Mouse (Mus musculus) hindbrain, embryonic 14.5 days (tissue): Measurements from ENCODE around the gene Ccdc170. TPM values are rescaled to one million over a fixed set of nuclear protein-coding genes. Genes with fewer than 3 reads are reported as not detected.

Experiments
- ATAC-seq: fragments of 200-750 bp; cut with Nextera tagmentation; 2 replicates; pipeline ENCODE4 v1.8.0; 2017; ENCODE audit warnings: moderate number of reproducible peaks, mild to moderate bottlenecking, moderate TSS enrichment, moderate library complexity; ENCODE audit not compliant: low FRiP score
- DNase-seq: peaks from one replicate; pipeline ENCODE4 v3.0.0-alpha.2; 2015; ENCODE audit warnings: low spot score
- H3K27ac ChIP-seq: fragments of 300-500 bp; sonication (generic); 2 replicates; pipeline ENCODE4 v1.5.1; 2014; ENCODE audit warnings: mild to moderate bottlenecking, moderate library complexity
- H3K27me3 ChIP-seq: fragments of 300-500 bp; sonication (generic); 2 replicates; pipeline ENCODE4 v1.6.1; 2014; ENCODE audit warnings: mild to moderate bottlenecking, low read length, mixed read lengths; ENCODE audit not compliant: control insufficient read depth, insufficient read depth
- H3K36me3 ChIP-seq: fragments of 300-500 bp; sonication (generic); replicated peaks from 2 replicates; pipeline ENCODE4 v1.6.1; 2014; ENCODE audit not compliant: control insufficient read depth, insufficient read depth
- H3K4me1 ChIP-seq: fragments of 300-500 bp; sonication (generic); replicated peaks from 2 replicates; pipeline ENCODE4 v1.6.1; 2014; ENCODE audit warnings: antibody characterized with exemption, low read length, mixed read lengths; ENCODE audit not compliant: control insufficient read depth, insufficient read depth
- H3K4me2 ChIP-seq: fragments of 300-500 bp; sonication (generic); replicated peaks from 2 replicates; pipeline ENCODE4 v1.6.1; 2014; ENCODE audit warnings: mild to moderate bottlenecking, moderate library complexity
- H3K4me3 ChIP-seq: fragments of 300-500 bp; sonication (generic); replicated peaks from 2 replicates; pipeline ENCODE4 v1.5.1; 2014; ENCODE audit warnings: mild to moderate bottlenecking, low read length
- H3K9ac ChIP-seq: fragments of 300-500 bp; sonication (generic); 2 replicates; pipeline ENCODE4 v1.6.1; 2014
- H3K9me3 ChIP-seq: fragments of 300-500 bp; sonication (generic); 2 replicates; pipeline ENCODE4 v1.6.1; 2016; ENCODE audit warnings: low read length; ENCODE audit not compliant: control insufficient read depth
- WGBS: fragments of 180-500 bp; shearing (Covaris S2); extraction: QIAGEN DNeasy Blood & Tissue Kit; methylation state at CpG from one replicate; pipeline ENCODE4 v1.1.7; 2014; 5-methylcytosine and 5-hydroxymethylcytosine counted together
- polyA plus RNA-seq: library from polyadenylated mRNA; unstranded; fragments of >200 nt; fragmentation: Nextera tagmentation; extraction: Ambion mirVana; gene quantifications from 2 replicates; pipeline ENCODE4 v1.2.1, GENCODE M21; 2014

The Ccdc170 gene
- polyA plus RNA-seq, 1 experiment from 2014 or later = 0.70 TPM

DNA sequence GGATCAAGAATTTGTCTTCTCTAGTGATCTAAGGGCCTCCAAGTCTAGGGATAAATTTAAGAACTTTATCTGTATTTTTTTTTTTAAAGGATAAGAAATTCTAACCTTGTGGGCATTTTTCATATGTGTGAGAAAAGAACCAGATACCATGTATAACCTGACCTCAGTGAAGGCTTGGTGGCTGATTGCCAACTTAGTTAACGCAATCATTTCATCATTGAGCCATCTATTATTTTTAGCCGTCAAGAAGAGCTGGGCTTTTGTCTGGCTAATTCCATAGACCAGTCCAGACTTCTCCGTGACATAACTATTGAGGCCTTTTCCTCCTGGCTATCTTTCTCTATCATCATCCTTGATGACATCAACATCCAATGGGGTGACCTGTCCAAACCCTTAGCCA, 6.9 kb upstream of the Ccdc170 start:
- Histone ChIP-seq H3K27me3 (no peaks in the 10 kb centered on the region), H3K9ac (no peak overlapping the region), H3K4me2 (no peak overlapping the region), H3K4me1 (no peaks in the 10 kb centered on the region), H3K36me3 (no peaks in the 10 kb centered on the region), H3K4me3 (no peak overlapping the region), H3K9me3 (no peaks in the 10 kb centered on the region), H3K27ac (no peak overlapping the region)
- DNase-seq = peak; percentile 5
- 81% methylated on average over 3 of the region's 3 CpGs for WGBS
- ATAC-seq = no peak

DNA sequence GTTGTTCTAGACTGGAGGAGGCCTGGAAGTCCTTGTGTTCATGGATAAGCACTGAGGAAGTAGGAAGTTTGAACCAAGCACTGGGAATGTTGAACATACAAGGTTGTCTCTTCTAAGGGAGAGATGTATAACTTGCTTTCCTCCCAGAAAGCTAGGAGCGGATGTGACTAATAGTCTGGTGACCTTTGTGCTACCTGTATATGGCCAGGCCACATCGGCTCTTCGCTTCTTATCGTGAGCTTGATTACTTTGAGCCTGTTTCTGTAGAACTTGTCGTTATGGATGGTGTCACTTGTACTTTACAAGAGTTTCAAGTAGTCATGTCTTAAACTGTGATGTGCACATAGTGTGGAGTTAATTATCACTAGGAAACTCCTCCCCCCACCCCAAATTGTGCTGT, 5.7 kb upstream of the Ccdc170 start:
- no peaks in the 10 kb centered on the region for H3K27me3 ChIP-seq
- ATAC-seq (no peak), DNase-seq (no peak)
- no peaks in the 10 kb centered on the region for H3K36me3 ChIP-seq
- H3K4me2 ChIP-seq = no peak overlapping the region
- no peak overlapping the region for H3K27ac ChIP-seq
- H3K9me3 ChIP-seq = no peaks in the 10 kb centered on the region
- H3K4me3 ChIP-seq = no peak overlapping the region
- no peaks in the 10 kb centered on the region for H3K4me1 ChIP-seq
- 95% methylated on average over 5 of the region's 5 CpGs for WGBS
- no peak overlapping the region for H3K9ac ChIP-seq

DNA sequence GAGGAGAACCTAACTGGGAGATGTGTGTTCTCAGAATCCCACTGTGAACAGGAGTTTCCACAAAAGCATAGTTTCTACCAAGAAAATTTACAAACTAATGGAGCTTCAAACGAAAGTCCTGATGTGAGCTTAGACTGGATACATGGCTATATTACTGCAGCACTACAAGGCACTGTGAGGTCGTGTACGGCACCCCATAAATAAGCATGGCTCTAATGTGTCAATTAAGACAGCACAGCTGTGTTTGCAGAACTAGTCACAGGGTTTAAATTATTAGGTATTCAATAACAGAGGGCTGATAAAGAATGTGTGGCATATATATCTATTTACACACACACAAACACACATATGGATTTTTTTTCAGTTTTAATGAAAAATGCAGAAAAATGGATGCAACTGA, 1.4 kb upstream of the Ccdc170 start:
- no peak overlapping the region for H3K9ac ChIP-seq
- no peak for ATAC-seq
- 78% methylated on average over 3 of the region's 3 CpGs for WGBS

DNA sequence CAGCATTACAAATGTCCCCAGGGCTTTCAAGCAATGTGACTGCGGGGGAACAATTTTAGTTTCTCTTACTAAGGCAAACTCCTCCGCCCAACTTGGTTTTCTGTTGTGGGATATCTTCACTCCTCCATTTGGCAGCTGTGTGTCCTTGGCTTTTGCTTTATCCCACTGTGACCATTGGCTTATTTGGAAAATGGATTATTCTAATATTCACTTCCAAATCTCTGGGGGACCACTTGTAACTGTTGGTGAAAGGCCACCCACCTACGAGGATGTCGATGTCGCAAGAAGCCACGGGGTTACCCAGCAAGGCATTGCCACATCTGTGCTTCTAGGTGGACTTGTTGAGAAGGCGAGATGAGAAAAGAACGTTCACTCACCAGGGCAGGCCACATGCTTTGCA, 607 bp upstream of the Ccdc170 start:
- no peaks in the 10 kb centered on the region for H3K9me3 ChIP-seq
- H3K4me1 ChIP-seq = no peaks in the 10 kb centered on the region
- no peak overlapping the region for H3K4me3 ChIP-seq
- ATAC-seq (no peak), DNase-seq (no peak)
- no peaks in the 10 kb centered on the region for H3K27me3 ChIP-seq
- WGBS = 87% methylated on average over 8 of the region's 8 CpGs
- no peak overlapping the region for H3K27ac ChIP-seq
- H3K9ac ChIP-seq = no peak overlapping the region
- H3K4me2 ChIP-seq = no peak overlapping the region
- no peaks in the 10 kb centered on the region for H3K36me3 ChIP-seq

More for the DNA sequence above, 1.4 kb upstream of the Ccdc170 start:
- no peak for DNase-seq
- Histone ChIP-seq H3K4me3 (no peak overlapping the region), H3K4me2 (no peak overlapping the region), H3K27me3 (no peaks in the 10 kb centered on the region), H3K27ac (no peak overlapping the region), H3K9me3 (no peaks in the 10 kb centered on the region), H3K4me1 (no peaks in the 10 kb centered on the region), H3K36me3 (no peaks in the 10 kb centered on the region)

DNA sequence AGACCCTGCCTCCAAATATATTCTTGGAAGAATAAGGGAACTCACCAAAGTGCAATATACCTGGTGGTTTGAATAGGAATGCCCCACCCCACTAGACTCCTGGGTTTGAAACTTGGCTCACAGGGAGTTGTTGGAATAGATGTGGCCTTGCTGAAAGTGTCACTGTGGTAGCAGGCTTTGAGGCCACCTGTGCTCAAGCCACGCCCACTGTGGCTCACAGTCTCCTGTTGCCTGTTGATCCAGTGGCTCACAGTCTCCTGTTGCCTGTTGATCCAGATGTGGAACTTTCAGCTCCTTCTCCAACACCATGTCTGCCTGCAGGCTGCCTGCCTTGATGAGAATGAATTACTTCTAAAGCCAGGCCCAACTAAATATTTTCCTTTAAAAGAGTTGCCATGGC, 1.5 kb downstream of the Ccdc170 start:
- Histone ChIP-seq H3K27me3 (no peaks in the 10 kb centered on the region), H3K27ac (no peak overlapping the region), H3K4me2 (no peak overlapping the region), H3K9ac (no peak overlapping the region), H3K9me3 (no peaks in the 10 kb centered on the region), H3K4me1 (no peaks in the 10 kb centered on the region), H3K4me3 (no peak overlapping the region), H3K36me3 (no peaks in the 10 kb centered on the region)
- no peak for DNase-seq
- 67% methylated on average over 1 of the region's 1 CpGs for WGBS
- no peak for ATAC-seq

DNA sequence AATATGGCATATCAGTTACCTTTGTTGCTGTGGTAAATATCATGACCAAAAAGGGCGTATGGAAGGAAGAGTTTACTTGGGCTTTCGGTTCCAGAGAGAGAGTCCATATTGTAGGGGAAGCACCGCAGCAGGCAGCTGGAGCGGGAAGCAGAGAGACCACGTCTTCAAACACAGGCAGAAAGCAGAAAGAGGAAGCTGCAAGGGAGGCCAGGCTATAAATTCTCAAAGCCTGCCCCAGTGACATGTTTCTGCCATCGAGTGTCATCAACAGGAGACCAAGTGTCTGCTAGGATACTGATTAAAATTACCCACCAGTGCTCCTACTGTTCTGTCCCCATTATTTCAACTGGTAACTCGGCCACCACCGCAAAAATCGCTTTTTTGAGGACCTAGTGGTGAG, 2.7 kb downstream of the Ccdc170 start:
- Histone ChIP-seq H3K9ac (no peak overlapping the region), H3K4me3 (no peak overlapping the region), H3K27me3 (no peaks in the 10 kb centered on the region), H3K36me3 (no peaks in the 10 kb centered on the region), H3K4me2 (no peak overlapping the region), H3K9me3 (no peaks in the 10 kb centered on the region), H3K4me1 (no peaks in the 10 kb centered on the region), H3K27ac (no peak overlapping the region)
- no peak for DNase-seq
- WGBS = 81% methylated on average over 9 of the region's 9 CpGs
- ATAC-seq = no peak

DNA sequence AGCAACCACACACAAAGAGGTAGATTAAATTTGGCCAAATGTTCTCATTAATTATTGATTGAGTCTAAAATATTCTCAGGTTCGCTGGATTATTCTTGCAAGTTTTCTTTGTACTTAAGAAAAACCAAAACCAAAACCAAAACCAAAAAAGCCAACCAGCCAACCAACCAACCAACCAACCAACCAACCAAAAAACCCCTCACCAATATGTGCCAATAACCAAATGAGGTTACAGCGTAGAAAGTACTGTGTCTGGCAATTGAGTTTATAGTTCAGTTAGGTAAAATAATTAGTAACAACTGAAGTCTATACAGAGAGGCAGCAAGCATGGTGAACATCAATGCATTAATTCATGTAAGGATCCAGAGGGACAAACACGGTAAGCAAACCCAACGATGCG, 7.6 kb downstream of the Ccdc170 start:
- DNase-seq (no peak), ATAC-seq (no peak)
- no peak overlapping the region for H3K27ac ChIP-seq

DNA sequence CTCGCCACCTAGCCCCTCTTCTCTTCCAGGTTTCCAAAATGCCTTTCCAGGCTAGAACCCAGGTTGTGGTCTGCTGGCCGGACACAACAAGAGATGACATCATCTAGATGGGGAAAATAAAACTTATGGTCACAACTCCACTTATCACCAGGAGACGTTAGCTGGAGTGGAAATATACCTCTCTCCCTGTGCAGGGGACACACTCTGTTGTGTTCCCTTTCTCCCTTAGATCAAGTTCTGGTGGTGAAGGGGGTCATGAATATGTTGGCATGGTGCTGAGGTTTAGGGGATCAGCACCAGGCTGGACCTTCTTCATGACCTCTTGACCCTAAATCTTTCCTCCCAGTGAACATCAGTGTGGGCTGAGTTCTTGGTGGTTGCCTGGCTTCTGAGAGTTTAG, 9.0 kb downstream of the Ccdc170 start:
- H3K27ac ChIP-seq = no peak overlapping the region

More for the DNA sequence above, 7.6 kb downstream of the Ccdc170 start:
- Histone ChIP-seq H3K9ac (no peak overlapping the region), H3K27me3 (no peaks in the 10 kb centered on the region), H3K4me2 (no peak overlapping the region), H3K4me3 (no peak overlapping the region), H3K36me3 (no peaks in the 10 kb centered on the region), H3K4me1 (no peaks in the 10 kb centered on the region), H3K9me3 (no peaks in the 10 kb centered on the region)
- 79% methylated on average over 5 of the region's 5 CpGs for WGBS

DNA sequence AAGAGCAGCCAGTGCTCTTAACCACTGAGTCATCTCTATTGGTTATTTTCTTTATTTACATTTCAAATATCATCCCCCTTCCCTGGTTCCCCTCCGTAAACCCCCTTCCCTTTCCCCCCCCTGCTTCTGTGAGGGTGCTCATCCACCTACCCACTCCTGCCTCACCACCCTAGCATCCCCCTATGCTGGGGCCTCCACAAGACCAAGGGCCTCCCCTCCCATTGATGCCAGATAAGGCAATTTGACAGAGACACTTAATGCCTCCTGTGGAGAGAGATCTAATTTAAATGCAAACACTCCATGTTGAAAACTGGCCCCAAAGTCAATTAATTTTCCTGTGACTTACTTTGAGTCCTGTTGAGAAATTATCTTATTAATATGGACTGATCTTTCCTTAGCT, 9.7 kb downstream of the Ccdc170 start:
- no peaks in the 10 kb centered on the region for H3K27me3 ChIP-seq
- no peak overlapping the region for H3K4me3 ChIP-seq
- WGBS = 50% methylated on average over 1 of the region's 1 CpGs
- no peaks in the 10 kb centered on the region for H3K36me3 ChIP-seq
- H3K9ac ChIP-seq = no peak overlapping the region
- DNase-seq (no peak), ATAC-seq (0 out of 2 replicates have a peak, but pooled peaks have one; percentile 31)
- H3K9me3 ChIP-seq = no peaks in the 10 kb centered on the region
- no peaks in the 10 kb centered on the region for H3K4me1 ChIP-seq
- H3K4me2 ChIP-seq = no peak overlapping the region
- no peak overlapping the region for H3K27ac ChIP-seq

More for the DNA sequence above, 9.0 kb downstream of the Ccdc170 start:
- ATAC-seq (no peak), DNase-seq (no peak)
- no peaks in the 10 kb centered on the region for H3K27me3 ChIP-seq
- no peaks in the 10 kb centered on the region for H3K36me3 ChIP-seq
- WGBS = 51% methylated on average over 2 of the region's 3 CpGs
- no peak overlapping the region for H3K9ac ChIP-seq
- H3K4me1 ChIP-seq = no peaks in the 10 kb centered on the region
- H3K4me3 ChIP-seq = no peak overlapping the region
- no peak overlapping the region for H3K4me2 ChIP-seq
- H3K9me3 ChIP-seq = no peaks in the 10 kb centered on the region

DNA sequence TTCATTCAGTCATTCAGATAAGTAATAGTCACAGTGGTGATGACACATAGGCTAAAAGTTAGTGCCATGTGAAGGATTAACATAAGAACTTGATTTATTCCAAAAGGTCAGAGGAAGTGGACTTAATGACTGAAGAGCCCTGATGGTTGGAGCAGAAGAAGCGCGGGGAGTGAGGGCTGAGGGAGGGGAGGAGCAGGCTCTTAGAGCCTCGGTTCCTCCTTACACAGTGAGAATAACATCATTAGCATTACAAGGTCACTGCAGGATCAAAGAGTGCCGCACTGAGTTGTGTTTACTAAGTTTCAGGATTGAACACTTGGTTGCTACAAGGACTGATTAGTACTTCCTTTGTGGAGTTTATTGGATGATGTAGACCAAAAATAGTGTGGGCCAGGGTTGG, 10.6 kb downstream of the Ccdc170 start:
- Histone ChIP-seq H3K9me3 (no peaks in the 10 kb centered on the region), H3K36me3 (no peaks in the 10 kb centered on the region), H3K27ac (no peak overlapping the region), H3K9ac (no peak overlapping the region), H3K4me3 (no peak overlapping the region), H3K4me2 (no peak overlapping the region), H3K27me3 (no peaks in the 10 kb centered on the region), H3K4me1 (no peaks in the 10 kb centered on the region)
- WGBS = 10% methylated on average over 4 of the region's 4 CpGs
- no peak for DNase-seq
- no peak for ATAC-seq
